Mouse (Mus musculus) mesoderm, embryonic 11.5 days (tissue): Measurements from ENCODE around the gene Coro2b.

Experiments
- DNase-seq: peaks from one replicate; pipeline ENCODE4 v3.0.0-alpha.2; 2012; ENCODE audit warnings: low read depth, low spot score

Gene Coro2b

DNA sequence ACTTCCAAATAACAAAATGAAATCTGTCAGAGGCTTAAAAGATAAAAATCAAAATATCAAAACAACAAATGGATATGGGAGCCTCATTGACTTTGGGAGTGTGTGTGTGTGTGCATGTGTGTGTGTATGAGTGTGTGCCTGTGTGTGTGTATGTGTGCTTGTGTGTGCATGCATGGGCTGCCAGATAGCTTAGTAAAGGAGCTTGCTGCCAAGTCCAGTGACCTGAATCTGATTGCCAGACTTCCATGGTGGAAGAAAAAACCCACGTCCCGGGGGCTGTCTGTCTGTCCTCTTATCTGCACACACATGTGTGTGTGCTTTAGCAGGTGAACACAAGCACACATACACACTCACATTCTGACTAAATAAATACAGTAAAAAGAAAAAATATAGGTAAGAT is 143.3 kb downstream of the Coro2b start:
- DNase-seq = no peak

DNA sequence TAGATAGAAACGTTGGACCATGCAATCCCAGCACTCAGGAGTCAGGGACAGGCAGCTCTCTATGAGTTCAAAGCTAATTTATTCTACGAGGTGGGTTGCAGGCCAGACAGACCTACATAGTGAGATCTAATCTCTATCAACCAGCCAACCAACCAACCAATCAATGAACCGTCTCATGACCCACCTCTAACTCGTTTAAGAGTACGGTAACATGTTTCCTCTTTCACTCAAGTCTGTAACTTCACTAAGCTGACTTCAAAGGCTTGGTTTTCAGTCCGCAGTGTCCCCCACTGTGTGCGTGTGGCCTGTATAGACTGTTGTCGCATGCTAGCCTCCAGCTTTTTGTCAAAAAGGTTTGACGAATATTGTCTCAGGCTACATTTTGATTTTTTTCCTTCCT is 147.1 kb downstream of the Coro2b start:
- DNase-seq = no peak

GRCm38 (mm10) chr9:62385727-62386518 is 150.9 kb downstream of the Coro2b start:
- DNase-seq = no peak

- no peak for DNase-seq
Measured at GRCm38 (mm10) chr9:62385062-62385461, 151.8 kb downstream of the Coro2b start.

DNA sequence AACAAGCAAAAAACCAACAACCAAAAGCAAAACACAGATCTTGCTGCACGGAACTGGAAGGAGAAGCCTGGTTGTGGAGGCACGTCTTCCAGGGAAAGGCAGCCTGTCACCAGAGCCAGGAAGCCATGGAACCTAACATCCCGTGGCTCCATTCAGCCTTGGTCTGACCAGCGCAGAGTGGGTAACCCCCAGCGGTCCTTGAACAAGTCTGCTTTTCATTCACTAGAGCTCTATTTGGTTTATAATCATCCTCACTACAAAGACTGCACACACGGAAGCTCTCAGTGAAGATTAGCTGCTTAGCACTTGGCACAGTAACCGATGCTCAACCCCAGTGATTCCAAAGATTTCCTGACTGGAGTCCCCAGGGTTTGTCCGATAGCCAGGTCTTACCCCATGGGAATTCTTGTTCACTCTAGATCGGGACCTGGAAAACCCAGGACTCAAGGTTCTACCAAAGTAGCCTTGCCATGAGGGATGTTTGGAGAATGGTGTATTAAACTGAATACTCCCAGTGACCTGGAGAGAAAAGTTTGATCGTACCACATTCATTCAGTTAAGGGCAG is 154.2 kb downstream of the Coro2b start:
- no peak for DNase-seq

- DNase-seq = no peak
Measured at GRCm38 (mm10) chr9:62381402-62381913, 155.4 kb downstream of the Coro2b start.

- no peak for DNase-seq
Measured at GRCm38 (mm10) chr9:62380351-62380750, 156.5 kb downstream of the Coro2b start.

DNA sequence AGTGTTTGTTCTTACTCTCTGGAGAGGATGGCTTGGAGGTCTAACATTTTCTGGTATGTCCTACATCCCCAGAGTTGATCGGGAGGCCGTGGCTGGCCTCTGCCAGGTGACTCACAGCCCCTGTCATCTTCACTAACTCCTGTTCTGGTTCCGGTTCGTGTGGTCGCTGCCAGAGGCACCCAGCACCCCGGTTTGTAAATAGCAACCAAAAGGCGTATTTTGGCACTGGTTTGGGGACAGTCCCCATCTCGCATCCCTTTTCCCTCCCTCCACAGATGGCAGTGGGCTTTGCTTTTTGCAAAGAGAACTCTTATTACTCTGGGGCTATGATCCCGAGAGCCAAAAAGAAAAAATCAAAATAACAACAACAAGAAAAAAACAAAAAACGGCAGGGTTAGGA is 158.9 kb downstream of the Coro2b start:
- no peak for DNase-seq

- no peak for DNase-seq
Measured at GRCm38 (mm10) chr9:62374276-62374675, 162.6 kb downstream of the Coro2b start.

DNA sequence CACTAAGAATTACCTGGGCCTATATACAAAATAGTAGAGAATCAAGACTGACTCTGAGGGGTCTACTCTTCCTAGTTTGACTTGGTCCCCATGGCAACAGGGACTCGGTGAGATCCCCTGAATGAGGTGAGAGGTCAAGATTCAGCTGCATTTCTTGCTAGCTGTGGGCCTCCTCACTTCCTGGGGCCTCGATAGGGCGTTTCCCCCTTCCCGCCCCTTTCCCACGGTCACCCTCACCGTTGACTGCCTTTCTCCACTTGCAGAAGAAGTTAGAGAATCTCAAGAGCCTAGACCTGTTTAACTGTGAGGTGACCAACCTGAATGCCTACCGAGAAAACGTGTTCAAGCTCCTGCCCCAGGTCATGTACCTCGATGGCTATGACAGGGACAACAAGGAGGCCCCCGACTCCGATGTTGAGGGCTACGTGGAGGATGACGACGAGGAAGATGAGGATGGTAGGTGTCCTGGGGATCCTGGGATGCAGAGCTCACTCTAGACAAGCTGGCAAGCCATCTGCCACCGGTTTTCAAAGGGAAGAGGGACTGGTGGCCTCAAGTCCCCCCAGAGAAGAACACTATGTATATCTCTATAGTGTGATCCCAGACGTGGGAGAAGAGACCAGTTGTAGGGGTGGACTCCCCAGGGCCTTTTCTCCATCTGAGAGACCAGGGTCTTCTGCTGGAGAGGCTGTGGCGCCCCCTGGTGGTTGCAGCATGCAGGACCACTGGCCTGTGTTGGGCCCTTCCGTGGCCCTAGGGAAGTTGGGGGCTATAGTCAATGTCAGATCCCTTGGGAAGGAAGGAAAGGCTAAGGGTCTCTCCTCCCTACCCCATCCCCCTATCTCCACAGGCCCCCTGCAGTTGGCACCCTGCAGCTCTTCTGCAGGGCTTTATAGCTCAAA is 163.4 kb downstream of the Coro2b start:
- no peak for DNase-seq

GRCm38 (mm10) chr9:62372556-62373221 is 164.2 kb downstream of the Coro2b start:
- DNase-seq = no peak

DNA sequence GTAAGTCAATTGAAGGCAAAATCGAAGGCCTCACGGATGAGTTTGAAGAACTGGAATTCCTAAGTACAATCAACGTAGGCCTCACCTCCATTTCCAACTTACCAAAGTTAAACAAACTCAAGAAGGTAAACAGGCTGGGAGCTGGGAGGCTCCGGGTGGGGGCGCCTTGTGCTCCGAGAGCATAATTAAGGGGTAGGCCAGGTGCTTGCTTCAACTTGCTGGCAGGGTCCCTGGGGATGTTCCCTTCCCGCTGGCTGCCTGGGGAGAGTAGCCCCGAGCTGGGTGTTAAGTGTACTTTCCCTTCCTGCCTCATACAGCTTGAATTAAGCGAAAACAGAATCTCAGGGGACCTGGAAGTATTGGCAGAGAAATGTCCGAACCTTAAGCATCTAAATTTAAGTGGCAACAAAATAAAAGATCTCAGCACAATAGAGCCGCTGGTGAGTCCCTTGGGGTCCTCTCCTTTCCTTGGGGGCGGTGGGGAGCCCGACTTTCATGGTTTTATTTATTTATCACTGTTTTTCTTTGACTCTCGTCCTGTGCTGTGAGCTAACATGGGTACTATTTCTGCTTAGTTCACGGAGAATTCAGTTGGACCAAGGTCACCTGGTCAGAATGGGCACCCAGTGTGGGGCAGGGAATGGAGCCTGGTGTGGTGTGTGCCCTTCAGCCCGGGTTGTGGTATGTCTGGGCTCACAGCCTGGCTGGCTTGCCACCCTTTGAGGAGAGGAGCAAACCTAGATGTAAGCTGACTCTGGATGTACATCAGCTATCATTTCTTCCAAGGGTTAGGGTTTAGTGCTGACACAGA is 164.9 kb downstream of the Coro2b start:
- no peak for DNase-seq

GRCm38 (mm10) chr9:62370648-62371280 is 166.1 kb downstream of the Coro2b start:
- no peak for DNase-seq

GRCm38 (mm10) chr9:62370186-62370585 is 166.7 kb downstream of the Coro2b start:
- DNase-seq = no peak
